Mouse (Mus musculus) ES-Bruce4 (cell line): ENCODE results near the gene Slc35a2.

Experiments used
- CTCF ChIP-seq: IDR thresholded peaks from one replicate; pipeline ENCODE4 v1.8.1; 2011; ENCODE audit warnings: low read depth, low read length
- POLR2A ChIP-seq: IDR thresholded peaks from one replicate; pipeline ENCODE4 v1.8.1; 2011; ENCODE audit warnings: low read length; ENCODE audit not compliant: insufficient read depth

DNA sequence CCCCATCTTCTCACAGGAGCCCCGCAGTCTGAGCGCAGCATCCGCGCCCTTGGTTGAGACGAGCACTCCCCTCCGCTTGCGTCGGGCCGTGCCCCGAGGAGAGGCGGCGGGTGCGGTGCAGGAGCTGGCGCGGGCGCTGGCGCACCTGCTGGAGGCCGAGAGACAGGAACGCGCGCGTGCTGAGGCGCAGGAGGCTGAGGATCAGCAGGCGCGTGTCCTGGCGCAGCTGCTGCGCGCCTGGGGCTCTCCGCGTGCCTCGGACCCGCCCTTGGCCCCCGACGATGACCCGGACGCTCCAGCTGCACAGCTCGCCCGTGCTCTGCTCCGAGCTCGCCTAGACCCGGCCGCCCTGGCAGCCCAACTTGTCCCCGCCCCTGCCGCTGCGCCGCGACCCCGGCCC is 38.2 kb downstream of the Slc35a2 start:
- TF ChIP-seq CTCF (no peak), POLR2A (no peak)
